Mouse (Mus musculus) intestine, embryonic 15.5 days (tissue): ENCODE results near the gene Lce1h. TPM values are rescaled to one million over a fixed set of nuclear protein-coding genes. Genes with fewer than 3 reads are reported as not detected.

Experiments
- polyA plus RNA-seq: library from polyadenylated mRNA; unstranded; fragments of >200 nt; fragmentation: Nextera tagmentation; extraction: Ambion mirVana; gene quantifications from 2 replicates; pipeline ENCODE4 v1.2.1, GENCODE M21; 2015

Gene Lce1h
- polyA plus RNA-seq, 1 experiment from 2014 or later, result not detected

Other genes with a start within 250 kb of the Lce1h start
- gene 2310046K23Rik, start 230.6 kb downstream of the Lce1h start, polyA plus RNA-seq, result not detected in 2 replicates
- gene Ivl, start 191.3 kb downstream of the Lce1h start, polyA plus RNA-seq, result 0.09 TPM in 1 of 2 replicates, not detected in the other
- 3.4 and 5.3 TPM in 2 replicates for gene Smcp, start 176.1 kb downstream of the Lce1h start, polyA plus RNA-seq
- not detected in 2 replicates for gene 2210017I01Rik, start 157.6 kb downstream of the Lce1h start, polyA plus RNA-seq
- gene Lce6a, start 143.4 kb downstream of the Lce1h start, polyA plus RNA-seq, result not detected in 2 replicates
- gene Lce1a1, start 116.8 kb downstream of the Lce1h start, polyA plus RNA-seq, result not detected in 2 replicates
- gene Lce1b, start 108.1 kb downstream of the Lce1h start, polyA plus RNA-seq, result not detected in 2 replicates
- gene Lce1a2, start 94.8 kb downstream of the Lce1h start, polyA plus RNA-seq, result not detected in 2 replicates
- not detected in 2 replicates for gene Lce1c, start 85.8 kb downstream of the Lce1h start, polyA plus RNA-seq
- not detected in 2 replicates for gene Lce1d, start 77.9 kb downstream of the Lce1h start, polyA plus RNA-seq
- gene Lce1e, start 56.0 kb downstream of the Lce1h start, polyA plus RNA-seq, result not detected in 2 replicates
- gene Lce1f, start 44.7 kb downstream of the Lce1h start, polyA plus RNA-seq, result not detected in 2 replicates
- not detected in 2 replicates for gene Gm38119, start 26.0 kb downstream of the Lce1h start, polyA plus RNA-seq
- not detected in 2 replicates for gene Lce1g, start 12.7 kb downstream of the Lce1h start, polyA plus RNA-seq
- not detected in 2 replicates for gene Lce1i, start 13.8 kb upstream of the Lce1h start, polyA plus RNA-seq
- not detected in 2 replicates for gene Lce1j, start 25.4 kb upstream of the Lce1h start, polyA plus RNA-seq
- gene Lce1k, start 42.8 kb upstream of the Lce1h start, polyA plus RNA-seq, result not detected in 2 replicates
- not detected in 2 replicates for gene Kprp, start 62.2 kb upstream of the Lce1h start, polyA plus RNA-seq
- gene Lce1l, start 86.2 kb upstream of the Lce1h start, polyA plus RNA-seq, result not detected in 2 replicates
- not detected in 2 replicates for gene 2310050C09Rik, start 105.2 kb upstream of the Lce1h start, polyA plus RNA-seq
- not detected in 2 replicates for gene Lce3a, start 161.2 kb upstream of the Lce1h start, polyA plus RNA-seq
- gene Lce3b, start 167.9 kb upstream of the Lce1h start, polyA plus RNA-seq, result not detected in 2 replicates
- gene Lce3c, start 179.4 kb upstream of the Lce1h start, polyA plus RNA-seq, result not detected in 2 replicates
- not detected in 2 replicates for gene Lce3d, start 192.3 kb upstream of the Lce1h start, polyA plus RNA-seq
- not detected in 2 replicates for gene Lce3e, start 202.0 kb upstream of the Lce1h start, polyA plus RNA-seq
- gene Lce3f, start 227.2 kb upstream of the Lce1h start, polyA plus RNA-seq, result not detected in 2 replicates